ENCODE assay signal across 17 mouse cellular contexts in genomic region chr10:12909891-12910290, GRCm38 (mm10).
"Had no signal": no experiment of that assay in that cellular context is flagged by ENCODE, and none has a peak within 500 bp of the region (broad histone marks: within the 10 kb centered on the region; RNA-seq: fewer than 3 reads in every experiment).

No protein-coding gene starts in this region.

- H3K4me2 ChIP-seq: lung, embryonic 15.5 days; midbrain, embryonic 11.5 days; midbrain, embryonic 13.5 days; midbrain, embryonic 15.5 days; neural tube, embryonic 12.5 days; stomach, embryonic 15.5 days had no signal

- ATAC-seq: lung, postnatal 0 days; midbrain, embryonic 13.5 days; midbrain, embryonic 15.5 days had no signal

- H3K9ac ChIP-seq: lung, embryonic 15.5 days; midbrain, embryonic 13.5 days; midbrain, embryonic 15.5 days; neural tube, embryonic 12.5 days; stomach, embryonic 15.5 days had no signal

- H3K4me1 ChIP-seq: midbrain, embryonic 13.5 days; midbrain, embryonic 15.5 days; neural tube, embryonic 12.5 days; stomach, embryonic 15.5 days had no signal

- DNase-seq: lung, adult 2 months; lung, postnatal 14 days; lung, postnatal 36 days; right cerebral cortex, postnatal 14 days; thymus, adult 2 months; thymus, postnatal 25 days; thymus, postnatal 4 days had no signal

- H3K27me3 ChIP-seq: lung, embryonic 15.5 days; megakaryocyte, embryonic 14.5 days; midbrain, embryonic 13.5 days; midbrain, embryonic 15.5 days; neural tube, embryonic 12.5 days; stomach, embryonic 15.5 days had no signal

- H3K9me3 ChIP-seq: lung, embryonic 15.5 days; midbrain, embryonic 13.5 days; midbrain, embryonic 15.5 days; neural tube, embryonic 12.5 days; stomach, embryonic 15.5 days had no signal

- H3K36me3 ChIP-seq: lung, embryonic 15.5 days; midbrain, embryonic 13.5 days; midbrain, embryonic 15.5 days; neural tube, embryonic 12.5 days; stomach, embryonic 15.5 days had no signal

- H3K4me3 ChIP-seq: lung, embryonic 15.5 days; megakaryocyte, embryonic 14.5 days; midbrain, embryonic 13.5 days; midbrain, embryonic 15.5 days; neural tube, embryonic 12.5 days; stomach, embryonic 15.5 days had no signal

- H3K27ac ChIP-seq: lung, embryonic 15.5 days; macrophage; midbrain, embryonic 13.5 days; midbrain, embryonic 15.5 days; neural tube, embryonic 12.5 days; stomach, embryonic 15.5 days; stomach, postnatal 0 days had no signal
